Mouse (Mus musculus) heart, embryonic 14.5 days (tissue): ENCODE results near the gene Daam1. TPM values are rescaled to one million over a fixed set of nuclear protein-coding genes. Genes with fewer than 3 reads are reported as not detected.

Experiments
- ATAC-seq: fragments of 200-750 bp; cut with Nextera tagmentation; 2 replicates; pipeline ENCODE4 v1.8.0; 2017; ENCODE audit warnings: low read depth, moderate TSS enrichment; ENCODE audit not compliant: insufficient number of reproducible peaks, insufficient read depth, low FRiP score
- H3K27ac ChIP-seq, 2 experiments: fragments of 200-500 bp in 1 of 2; fragments of 300-500 bp in 1 of 2; sonication (generic) in 1 of 2; replicated peaks in 1 of 2; 2 replicates each; pipeline ENCODE4 v1.5.1; 2012 to 2014; ENCODE audit warnings: low read depth in 2 of 2, low read length in 2 of 2, control low read depth in 1 of 2, mild to moderate bottlenecking in 1 of 2, mixed read lengths in 1 of 2; ENCODE audit not compliant: control insufficient read depth in 1 of 2, insufficient read depth in 1 of 2
- H3K27me3 ChIP-seq: fragments of 300-500 bp; sonication (generic); 2 replicates; pipeline ENCODE4 v1.6.1; 2014; ENCODE audit warnings: mild to moderate bottlenecking, low read length, control low read depth; ENCODE audit not compliant: control insufficient read depth, insufficient read depth
- H3K36me3 ChIP-seq: fragments of 300-500 bp; sonication (generic); 2 replicates; pipeline ENCODE4 v1.6.1; 2014; ENCODE audit warnings: mild to moderate bottlenecking, control low read depth, low read length, mixed read lengths; ENCODE audit not compliant: control insufficient read depth, insufficient read depth
- H3K4me1 ChIP-seq, 2 experiments: fragments of 200-500 bp in 1 of 2; fragments of 300-500 bp in 1 of 2; sonication (generic) in 1 of 2; 2 replicates each; pipeline ENCODE4 v1.6.1; 2012 to 2014; ENCODE audit warnings: low read length in 2 of 2, control low read depth in 1 of 2, mixed read lengths in 1 of 2; ENCODE audit not compliant: control insufficient read depth in 2 of 2, insufficient read depth in 2 of 2
- H3K4me2 ChIP-seq: fragments of 300-500 bp; sonication (generic); 2 replicates; pipeline ENCODE4 v1.6.1; 2014; ENCODE audit warnings: mild to moderate bottlenecking, low read length
- H3K4me3 ChIP-seq, 2 experiments: fragments of 200-500 bp in 1 of 2; fragments of 300-500 bp in 1 of 2; sonication (generic) in 1 of 2; 2 replicates each; pipeline ENCODE4 v1.5.1; 2012 to 2014; ENCODE audit warnings: low read length in 2 of 2, mild to moderate bottlenecking in 2 of 2, control low read depth in 1 of 2, low read depth in 1 of 2, moderate library complexity in 1 of 2; ENCODE audit not compliant: control insufficient read depth in 1 of 2, insufficient read depth in 1 of 2
- H3K9ac ChIP-seq: fragments of 300-500 bp; sonication (generic); 2 replicates; pipeline ENCODE4 v1.6.1; 2014; ENCODE audit warnings: mild to moderate bottlenecking, low read length
- H3K9me3 ChIP-seq: fragments of 300-500 bp; sonication (generic); 2 replicates; pipeline ENCODE4 v1.6.1; 2016; ENCODE audit warnings: low read length, control low read depth; ENCODE audit not compliant: control insufficient read depth
- WGBS: fragments of 180-500 bp; shearing (Covaris S2); extraction: QIAGEN DNeasy Blood & Tissue Kit; methylation state at CpG from one replicate; pipeline ENCODE4 v1.1.7; 2014; 5-methylcytosine and 5-hydroxymethylcytosine counted together
- polyA plus RNA-seq: library from polyadenylated mRNA; unstranded; fragments of >200 nt; fragmentation: Nextera tagmentation; extraction: Ambion mirVana; gene quantifications from 2 replicates; pipeline ENCODE4 v1.2.1, GENCODE M21; 2014

The Daam1 gene
- polyA plus RNA-seq, 1 experiment from 2014 or later, result 33.3 TPM

- H3K9ac ChIP-seq, result peak overlapping the region; percentile 50
- H3K4me3 ChIP-seq, result no peak overlapping the region
- no peaks in the 10 kb centered on the region for H3K27me3 ChIP-seq
- ATAC-seq, result no peak
- no peaks in the 10 kb centered on the region for H3K36me3 ChIP-seq
- H3K4me1 ChIP-seq, result peaks cover 16 to 29% of the 10 kb centered on the region in 2 experiments
- H3K9me3 ChIP-seq, result no peaks in the 10 kb centered on the region
- WGBS, result 22% methylated on average over 7 of the region's 7 CpGs
- H3K27ac ChIP-seq, result peak overlapping the region; percentile 38 to 42; a peak in 2 of 4 replicates
- H3K4me2 ChIP-seq, result 0 out of 2 replicates have a peak overlapping the region, but pooled peaks have one; percentile 6
Observed at GRCm38 (mm10) chr12:71813761-71814160, 17.1 kb upstream of the Daam1 start.

GRCm38 (mm10) chr12:71820094-71820493, 10.8 kb upstream of the Daam1 start:
- no peak overlapping the region for H3K4me2 ChIP-seq
- peak; percentile 72 for ATAC-seq
- no peaks in the 10 kb centered on the region for H3K9me3 ChIP-seq
- no peaks in the 10 kb centered on the region for H3K36me3 ChIP-seq
- no peak overlapping the region for H3K4me3 ChIP-seq
- WGBS, result 38% methylated on average over 5 of the region's 5 CpGs
- H3K27me3 ChIP-seq, result no peaks in the 10 kb centered on the region
- peaks cover 8 to 11% of the 10 kb centered on the region in 2 experiments; a peak in 3 of 4 replicates for H3K4me1 ChIP-seq
- H3K27ac ChIP-seq, result peak overlapping the region; percentile 12 to 35; a peak in 1 of 4 replicates
- no peak overlapping the region for H3K9ac ChIP-seq

- Histone ChIP-seq H3K4me1 (peaks cover 4 to 5% of the 10 kb centered on the region in 2 experiments; a peak in 3 of 4 replicates), H3K9ac (no peak overlapping the region), H3K9me3 (no peaks in the 10 kb centered on the region), H3K36me3 (no peaks in the 10 kb centered on the region), H3K4me3 (no peak overlapping the region), H3K27ac (no peak overlapping the region), H3K27me3 (no peaks in the 10 kb centered on the region), H3K4me2 (no peak overlapping the region)
- 87% methylated on average over 5 of the region's 5 CpGs for WGBS
- ATAC-seq, result no peak
Observed at GRCm38 (mm10) chr12:71821272-71821671, 9.6 kb upstream of the Daam1 start.

GRCm38 (mm10) chr12:71821743-71822142, 9.1 kb upstream of the Daam1 start:
- Histone ChIP-seq H3K4me2 (no peak overlapping the region), H3K27me3 (no peaks in the 10 kb centered on the region), H3K9me3 (no peaks in the 10 kb centered on the region), H3K36me3 (no peaks in the 10 kb centered on the region), H3K9ac (no peak overlapping the region), H3K4me3 (no peak overlapping the region), H3K27ac (no peak overlapping the region), H3K4me1 (peaks cover 4 to 5% of the 10 kb centered on the region in 2 experiments; a peak in 3 of 4 replicates)
- no peak for ATAC-seq
- WGBS, result 72% methylated on average over 8 of the region's 8 CpGs

GRCm38 (mm10) chr12:71824927-71825326, 6.0 kb upstream of the Daam1 start:
- Histone ChIP-seq H3K27me3 (no peaks in the 10 kb centered on the region), H3K4me3 (no peak overlapping the region), H3K9ac (no peak overlapping the region), H3K27ac (no peak overlapping the region), H3K4me2 (no peak overlapping the region), H3K36me3 (no peaks in the 10 kb centered on the region), H3K9me3 (no peaks in the 10 kb centered on the region), H3K4me1 (peaks cover 2 to 3% of the 10 kb centered on the region in 2 experiments; a peak in 3 of 4 replicates)
- ATAC-seq, result no peak
- 85% methylated on average over 6 of the region's 6 CpGs for WGBS

GRCm38 (mm10) chr12:71830139-71830538, 739 bp upstream of the Daam1 start:
- peak overlapping the region; percentile 80 for H3K9ac ChIP-seq
- no peaks in the 10 kb centered on the region for H3K36me3 ChIP-seq
- peak overlapping the region; percentile 73 to 75 for H3K27ac ChIP-seq
- no peaks in the 10 kb centered on the region for H3K9me3 ChIP-seq
- H3K4me2 ChIP-seq, result peak overlapping the region; percentile 70
- ATAC-seq, result no peak
- 6% methylated on average over 10 of the region's 10 CpGs for WGBS
- H3K27me3 ChIP-seq, result no peaks in the 10 kb centered on the region
- H3K4me1 ChIP-seq, result peaks cover 6 to 26% of the 10 kb centered on the region in 2 experiments
- H3K4me3 ChIP-seq, result peak overlapping the region; percentile 84 to 90

GRCm38 (mm10) chr12:71831258-71832087, 595 bp downstream of the Daam1 start:
- ATAC-seq, result peak; percentile 7; the same call in 1 of the 2 replicates
- 0% methylated on average over 55 of the region's 59 CpGs for WGBS
- H3K4me2 ChIP-seq, result peak overlapping the region; percentile 84

More at GRCm38 (mm10) chr12:71831258-71832087, 595 bp downstream of the Daam1 start:
- Histone ChIP-seq H3K4me1 (peaks cover 6 to 39% of the 10 kb centered on the region in 2 experiments), H3K27ac (peak overlapping the region; percentile 93 to 97), H3K27me3 (no peaks in the 10 kb centered on the region), H3K9ac (peak overlapping the region; percentile 97), H3K4me3 (peak overlapping the region; percentile 84 to 98), H3K9me3 (no peaks in the 10 kb centered on the region), H3K36me3 (no peaks in the 10 kb centered on the region)
